Mouse (Mus musculus) ES-Bruce4 (cell line): Measurements from ENCODE around the gene Lhx6.

Experiments
- CTCF ChIP-seq: IDR thresholded peaks from one replicate; pipeline ENCODE4 v1.8.1; 2011; ENCODE audit warnings: low read depth, low read length
- EP300 ChIP-seq: IDR thresholded peaks from 2 replicates; pipeline ENCODE4 v1.6.1; 2011; ENCODE audit warnings: low read depth, low read length; ENCODE audit not compliant: insufficient read depth
- POLR2A ChIP-seq: IDR thresholded peaks from one replicate; pipeline ENCODE4 v1.8.1; 2011; ENCODE audit warnings: low read length; ENCODE audit not compliant: insufficient read depth

- TF ChIP-seq EP300 = no peak
- no peak for TF ChIP-seq CTCF
- no peak for TF ChIP-seq POLR2A
Measured at GRCm38 (mm10) chr2:36126795-36127429, 21.7 kb upstream of the Lhx6 start.
